Mouse (Mus musculus): ENCODE results near the gene Gm28269. TPM values are rescaled to one million over a fixed set of nuclear protein-coding genes. Genes with fewer than 3 reads are reported as not detected.

The Gm28269 gene
- polyA plus RNA-seq (2015; fragmentation: Nextera tagmentation; extraction: Ambion mirVana): not detected in 2 replicates

- ATAC-seq (ENCODE audit: insufficient read depth, low FRiP score): no peak
- H3K9me3 ChIP-seq (replicated peaks; ENCODE audit: control insufficient read depth, low read length): no peaks in the 10 kb centered on the region
- no peak within 1 kb of the TSS for H3K4me3 ChIP-seq (replicated peaks; ENCODE audit: low read length)
- H3K9ac ChIP-seq (ENCODE audit: low read length): no peak within 1 kb of the TSS
- H3K4me1 ChIP-seq (ENCODE audit: control insufficient read depth, insufficient read depth, low read length): no peaks in the 10 kb centered on the region
- no peak within 1 kb of the TSS for H3K4me2 ChIP-seq (ENCODE audit: low read depth, low read length)
- no peaks in the 10 kb centered on the region for H3K36me3 ChIP-seq (ENCODE audit: control insufficient read depth, insufficient read depth, low read length)
- H3K27ac ChIP-seq (ENCODE audit: low read length): no peak within 1 kb of the TSS
- no peaks in the 10 kb centered on the region for H3K27me3 ChIP-seq (ENCODE audit: control insufficient read depth, insufficient read depth, low read length)
These were observed at the start of gene Gm28269 for GRCm38 (mm10) chrX:21744997-21745396. Gene Gm28269, minus strand, starts transcription at chrX:21745097.

GRCm38 (mm10) chrX:21716885-21717284 is 28.0 kb downstream of the Gm28269 start:
- 89% methylated on average over 2 of the region's 2 CpGs for WGBS
- H3K4me1 ChIP-seq (ENCODE audit: control insufficient read depth, insufficient read depth, low read length): no peaks in the 10 kb centered on the region
- H3K27me3 ChIP-seq (ENCODE audit: control insufficient read depth, insufficient read depth, low read length): no peaks in the 10 kb centered on the region
- no peaks in the 10 kb centered on the region for H3K36me3 ChIP-seq (ENCODE audit: control insufficient read depth, insufficient read depth, low read length)
- no peak overlapping the region for H3K4me3 ChIP-seq (replicated peaks; ENCODE audit: low read length)
- no peak overlapping the region for H3K4me2 ChIP-seq (ENCODE audit: low read depth, low read length)
- H3K9me3 ChIP-seq (replicated peaks; ENCODE audit: control insufficient read depth, low read length): no peaks in the 10 kb centered on the region
- H3K9ac ChIP-seq (ENCODE audit: low read length): no peak overlapping the region
- H3K27ac ChIP-seq (ENCODE audit: low read length): no peak overlapping the region
- ATAC-seq (ENCODE audit: insufficient read depth, low FRiP score): no peak

- H3K4me1 ChIP-seq (ENCODE audit: control insufficient read depth, insufficient read depth, low read length): no peaks in the 10 kb centered on the region
- H3K9ac ChIP-seq (ENCODE audit: low read length): no peak overlapping the region
- ATAC-seq (ENCODE audit: insufficient read depth, low FRiP score): no peak
- H3K36me3 ChIP-seq (ENCODE audit: control insufficient read depth, insufficient read depth, low read length): no peaks in the 10 kb centered on the region
- no peaks in the 10 kb centered on the region for H3K9me3 ChIP-seq (replicated peaks; ENCODE audit: control insufficient read depth, low read length)
- no peak overlapping the region for H3K4me3 ChIP-seq (replicated peaks; ENCODE audit: low read length)
- H3K27me3 ChIP-seq (ENCODE audit: control insufficient read depth, insufficient read depth, low read length): no peaks in the 10 kb centered on the region
- H3K4me2 ChIP-seq (ENCODE audit: low read depth, low read length): no peak overlapping the region
- no peak overlapping the region for H3K27ac ChIP-seq (ENCODE audit: low read length)
- 52% methylated on average over 5 of the region's 5 CpGs for WGBS
These were observed 29.6 kb downstream of the Gm28269 start for GRCm38 (mm10) chrX:21715293-21715692.

- ATAC-seq (ENCODE audit: insufficient read depth, low FRiP score): no peak
- H3K9ac ChIP-seq (ENCODE audit: low read length): no peak within 1 kb of the TSS
- no peak within 1 kb of the TSS for H3K4me3 ChIP-seq (replicated peaks; ENCODE audit: low read length)
- H3K27ac ChIP-seq (ENCODE audit: low read length): no peak within 1 kb of the TSS
- WGBS: 58% methylated on average over 7 of the region's 7 CpGs
- no peaks in the 10 kb centered on the region for H3K4me1 ChIP-seq (ENCODE audit: control insufficient read depth, insufficient read depth, low read length)
- H3K4me2 ChIP-seq (ENCODE audit: low read depth, low read length): no peak within 1 kb of the TSS
- H3K36me3 ChIP-seq (ENCODE audit: control insufficient read depth, insufficient read depth, low read length): no peaks in the 10 kb centered on the region
- H3K9me3 ChIP-seq (replicated peaks; ENCODE audit: control insufficient read depth, low read length): no peaks in the 10 kb centered on the region
- H3K27me3 ChIP-seq (ENCODE audit: control insufficient read depth, insufficient read depth, low read length): no peaks in the 10 kb centered on the region
These were observed 30.1 kb downstream of the Gm28269 start, which contains the start of gene Slc6a14 for GRCm38 (mm10) chrX:21714829-21715228. Gene Slc6a14, plus strand, starts transcription at chrX:21714896.

GRCm38 (mm10) chrX:21704470-21704869 is 40.4 kb downstream of the Gm28269 start:
- Histone ChIP-seq H3K9ac (ENCODE audit: low read length) (no peak overlapping the region), H3K4me2 (ENCODE audit: low read depth, low read length) (no peak overlapping the region), H3K4me3 (replicated peaks; ENCODE audit: low read length) (no peak overlapping the region), H3K27ac (ENCODE audit: low read length) (no peak overlapping the region), H3K27me3 (ENCODE audit: control insufficient read depth, insufficient read depth, low read length) (no peaks in the 10 kb centered on the region), H3K36me3 (ENCODE audit: control insufficient read depth, insufficient read depth, low read length) (no peaks in the 10 kb centered on the region), H3K9me3 (replicated peaks; ENCODE audit: control insufficient read depth, low read length) (no peaks in the 10 kb centered on the region), H3K4me1 (ENCODE audit: control insufficient read depth, insufficient read depth, low read length) (no peaks in the 10 kb centered on the region)
- ATAC-seq (ENCODE audit: insufficient read depth, low FRiP score): no peak
- WGBS: 71% methylated on average over 1 of the region's 1 CpGs

- Histone ChIP-seq H3K27me3 (ENCODE audit: control insufficient read depth, insufficient read depth, low read length) (no peaks in the 10 kb centered on the region), H3K9ac (ENCODE audit: low read length) (no peak overlapping the region)
- WGBS: 75% methylated on average over 4 of the region's 4 CpGs
These were observed 43.3 kb downstream of the Gm28269 start for GRCm38 (mm10) chrX:21701646-21702045.

GRCm38 (mm10) chrX:21695687-21696086 is 49.2 kb downstream of the Gm28269 start:
- H3K27me3 ChIP-seq (ENCODE audit: control insufficient read depth, insufficient read depth, low read length): no peaks in the 10 kb centered on the region
- H3K9me3 ChIP-seq (replicated peaks; ENCODE audit: control insufficient read depth, low read length): no peaks in the 10 kb centered on the region
- no peak overlapping the region for H3K9ac ChIP-seq (ENCODE audit: low read length)
- no peak overlapping the region for H3K4me3 ChIP-seq (replicated peaks; ENCODE audit: low read length)
- no peaks in the 10 kb centered on the region for H3K4me1 ChIP-seq (ENCODE audit: control insufficient read depth, insufficient read depth, low read length)
- no peak for ATAC-seq (ENCODE audit: insufficient read depth, low FRiP score)
- 74% methylated on average over 3 of the region's 3 CpGs for WGBS
- no peaks in the 10 kb centered on the region for H3K36me3 ChIP-seq (ENCODE audit: control insufficient read depth, insufficient read depth, low read length)
- no peak overlapping the region for H3K4me2 ChIP-seq (ENCODE audit: low read depth, low read length)
- H3K27ac ChIP-seq (ENCODE audit: low read length): no peak overlapping the region

More at GRCm38 (mm10) chrX:21701646-21702045, 43.3 kb downstream of the Gm28269 start:
- no peak overlapping the region for H3K4me3 ChIP-seq (replicated peaks; ENCODE audit: low read length)
- no peak overlapping the region for H3K27ac ChIP-seq (ENCODE audit: low read length)
- H3K4me2 ChIP-seq (ENCODE audit: low read depth, low read length): no peak overlapping the region
- H3K9me3 ChIP-seq (replicated peaks; ENCODE audit: control insufficient read depth, low read length): no peaks in the 10 kb centered on the region
- no peaks in the 10 kb centered on the region for H3K4me1 ChIP-seq (ENCODE audit: control insufficient read depth, insufficient read depth, low read length)
- no peaks in the 10 kb centered on the region for H3K36me3 ChIP-seq (ENCODE audit: control insufficient read depth, insufficient read depth, low read length)
- no peak for ATAC-seq (ENCODE audit: insufficient read depth, low FRiP score)

GRCm38 (mm10) chrX:21695220-21695619 is 49.7 kb downstream of the Gm28269 start:
- no peak for ATAC-seq (ENCODE audit: insufficient read depth, low FRiP score)

More at GRCm38 (mm10) chrX:21695220-21695619, 49.7 kb downstream of the Gm28269 start:
- H3K27ac ChIP-seq (ENCODE audit: low read length): no peak overlapping the region
- H3K36me3 ChIP-seq (ENCODE audit: control insufficient read depth, insufficient read depth, low read length): no peaks in the 10 kb centered on the region
- H3K4me1 ChIP-seq (ENCODE audit: control insufficient read depth, insufficient read depth, low read length): no peaks in the 10 kb centered on the region
- H3K9ac ChIP-seq (ENCODE audit: low read length): no peak overlapping the region
- H3K4me2 ChIP-seq (ENCODE audit: low read depth, low read length): no peak overlapping the region
- H3K27me3 ChIP-seq (ENCODE audit: control insufficient read depth, insufficient read depth, low read length): no peaks in the 10 kb centered on the region
- H3K9me3 ChIP-seq (replicated peaks; ENCODE audit: control insufficient read depth, low read length): no peaks in the 10 kb centered on the region
- H3K4me3 ChIP-seq (replicated peaks; ENCODE audit: low read length): no peak overlapping the region
- 68% methylated on average over 6 of the region's 6 CpGs for WGBS
